Mouse (Mus musculus) spleen, adult 18-20 months (tissue): ENCODE measurements around the gene Cflar.
A peak's percentile ranks its signal among the peaks of the same experiment; 100 is the strongest.

Source experiments
- DNase-seq, 2 experiments: peaks; one replicate each; pipeline ENCODE4 v3.0.0; 2022; ENCODE audit warnings: mixed read lengths in 2 of 2

Gene Cflar

DNA sequence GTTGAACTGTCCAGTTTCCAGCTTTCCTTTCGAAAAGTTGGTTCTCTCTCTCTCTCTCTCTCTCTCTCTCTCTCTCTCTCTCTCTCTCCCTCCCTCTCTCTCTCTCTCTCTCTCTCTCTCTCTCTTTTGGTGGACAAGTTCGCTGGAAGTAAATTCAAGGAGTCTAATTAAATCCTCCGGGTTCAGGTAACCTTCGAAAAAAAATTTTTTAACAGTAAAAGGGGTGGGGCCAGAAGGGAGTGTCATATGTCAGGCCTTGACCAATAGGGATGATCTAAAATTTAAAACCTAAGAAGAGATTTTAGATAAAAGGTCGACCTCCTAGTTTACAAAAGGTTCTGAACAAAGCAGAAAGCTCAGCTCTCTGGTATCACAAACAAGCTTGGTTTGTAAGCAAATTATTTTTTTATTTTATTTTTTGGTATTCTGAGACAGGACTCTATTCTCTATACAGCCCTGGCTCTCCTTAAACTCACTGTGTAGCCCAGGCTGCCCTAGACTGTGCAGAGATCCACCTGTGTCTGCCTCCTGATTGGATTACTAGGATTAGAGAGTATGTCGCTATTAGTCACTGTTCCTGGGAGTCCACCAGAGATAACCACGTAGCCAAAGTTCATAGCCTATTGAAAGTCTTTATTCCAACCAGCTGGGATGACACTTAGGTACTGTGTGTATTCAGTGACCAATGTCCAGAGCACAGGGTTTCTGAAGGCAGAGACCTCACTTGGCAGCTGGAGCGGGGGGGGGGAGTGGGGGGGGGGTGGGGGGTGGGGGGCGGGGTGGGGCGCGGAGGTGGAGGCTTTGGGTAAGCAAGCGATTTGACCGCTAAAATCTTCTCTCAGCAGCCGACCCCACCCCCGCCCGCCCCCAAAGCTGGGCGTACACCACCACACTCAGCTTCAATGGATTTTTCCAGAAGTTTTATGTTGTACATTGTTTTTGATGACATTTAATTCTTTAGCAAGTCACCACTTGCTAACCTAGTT lies 1.1 kb downstream of the Cflar start:
- DNase-seq, result no peak

- peak; percentile 28 to 41 for DNase-seq
These were observed 2.0 kb downstream of the Cflar start for GRCm38 (mm10) chr1:58713081-58713892.

DNA sequence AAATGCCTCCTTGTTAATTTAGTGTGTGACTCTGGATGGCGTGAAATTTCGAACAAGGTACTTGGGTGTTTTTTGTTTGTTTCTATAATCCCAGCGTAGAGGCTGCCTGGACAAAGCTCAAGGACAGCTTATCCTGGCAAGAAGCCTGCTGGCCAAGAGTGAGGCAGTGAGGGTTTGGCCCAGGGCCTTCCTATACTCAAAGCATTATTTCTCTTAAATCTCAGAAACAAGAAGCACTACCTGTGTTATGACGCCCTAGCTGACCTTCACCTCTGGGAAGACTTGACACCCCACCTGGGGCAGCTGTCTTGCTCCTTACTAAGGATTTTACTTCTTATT lies 2.6 kb downstream of the Cflar start:
- DNase-seq, result no peak

DNA sequence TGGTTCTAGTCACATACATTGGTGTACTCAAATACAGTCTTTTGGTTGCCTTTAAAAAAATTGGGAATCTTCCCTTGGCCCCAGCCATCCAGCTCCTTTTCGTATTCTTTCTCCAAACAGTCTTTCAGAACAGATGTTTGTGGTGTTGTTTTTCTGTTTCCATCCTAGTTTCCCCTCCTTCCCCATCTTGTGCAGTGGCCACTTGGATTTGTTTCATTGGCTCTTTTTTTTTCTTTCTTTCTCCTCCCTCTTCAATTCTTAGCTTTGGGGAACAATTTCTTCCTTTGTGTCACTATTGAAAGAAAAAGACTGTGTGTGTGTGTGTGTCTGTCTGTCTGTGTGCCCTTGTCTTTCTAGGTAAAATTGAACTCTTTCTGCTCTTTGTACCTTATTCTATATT lies 3.1 kb downstream of the Cflar start:
- no peak for DNase-seq

GRCm38 (mm10) chr1:58715536-58715935 lies 4.2 kb downstream of the Cflar start:
- no peak for DNase-seq

GRCm38 (mm10) chr1:58716162-58716882 lies 5.0 kb downstream of the Cflar start:
- DNase-seq, result no peak

GRCm38 (mm10) chr1:58716883-58717220 lies 5.5 kb downstream of the Cflar start:
- no peak for DNase-seq

DNA sequence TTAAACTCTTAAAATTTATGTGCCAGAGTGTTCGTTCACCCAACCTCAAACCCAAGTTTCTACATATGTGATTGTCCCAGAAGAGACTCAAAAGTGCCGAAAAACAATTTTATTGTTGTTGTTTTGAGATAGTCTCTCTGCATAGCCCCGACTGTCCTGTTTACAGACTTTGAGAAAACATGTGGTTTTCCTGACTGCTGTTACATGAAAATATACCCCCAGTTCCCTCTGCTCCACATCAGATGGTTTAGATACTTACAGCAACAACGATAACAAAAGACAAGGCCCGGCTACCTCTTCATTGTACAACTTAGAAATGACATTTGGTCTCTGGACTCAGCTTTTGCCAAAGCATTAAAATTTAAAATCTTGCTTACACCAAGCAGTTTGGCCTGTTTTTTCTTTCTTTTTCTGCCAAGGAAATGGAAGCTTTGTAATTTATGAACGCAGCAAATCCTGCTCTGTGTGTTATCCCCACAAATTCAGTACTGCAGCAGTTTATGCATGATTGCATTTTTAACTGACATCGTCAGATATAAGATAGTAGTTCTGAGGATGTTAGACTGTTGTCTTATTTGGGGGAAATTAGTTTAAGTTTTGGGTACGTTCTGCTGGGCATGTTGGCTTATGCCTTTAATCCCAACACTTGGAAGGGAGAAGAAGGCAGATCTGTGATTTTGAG lies 6.4 kb downstream of the Cflar start:
- no peak for DNase-seq

GRCm38 (mm10) chr1:58719356-58719945 lies 8.1 kb downstream of the Cflar start:
- no peak for DNase-seq

GRCm38 (mm10) chr1:58720090-58720489 lies 8.8 kb downstream of the Cflar start:
- DNase-seq, result no peak

- no peak for DNase-seq
These were observed 9.7 kb downstream of the Cflar start for GRCm38 (mm10) chr1:58720988-58721387.

- DNase-seq, result no peak
These were observed 11.0 kb downstream of the Cflar start for GRCm38 (mm10) chr1:58722115-58722938.

DNA sequence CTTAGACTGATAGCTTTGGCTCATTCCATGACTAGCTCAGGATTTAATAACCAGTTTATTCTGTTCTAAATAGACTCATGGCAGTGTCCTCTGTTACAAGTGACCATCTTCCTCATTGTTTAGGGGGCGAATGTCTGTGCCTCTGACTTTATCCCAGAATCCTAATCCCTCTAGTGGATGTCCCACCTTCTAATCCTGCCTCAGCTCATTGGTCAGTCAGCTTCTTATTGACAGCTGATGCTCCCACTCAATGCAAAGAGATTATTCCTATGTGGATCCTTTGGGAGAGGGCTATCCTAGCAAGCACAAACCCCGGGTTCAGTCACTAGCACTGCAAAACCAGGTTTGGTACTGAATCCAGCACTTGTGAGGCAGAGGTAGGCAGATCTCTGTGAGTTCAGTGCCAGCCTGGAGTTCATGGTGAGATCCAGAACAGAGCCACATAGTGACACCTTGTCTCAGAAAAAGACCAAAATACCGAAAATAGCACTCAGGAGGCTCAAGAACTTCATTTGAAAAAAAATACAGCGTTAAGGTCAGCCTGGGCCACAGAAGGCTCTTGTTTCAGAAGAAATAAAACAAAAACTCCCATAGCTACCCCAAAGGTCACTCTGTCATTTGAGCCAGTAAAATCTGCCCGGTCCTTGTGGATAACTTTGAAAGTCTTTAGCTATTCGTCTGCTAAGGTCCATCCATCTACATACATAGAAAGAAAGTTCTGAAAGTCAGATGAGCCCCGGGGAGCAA lies 11.9 kb downstream of the Cflar start:
- no peak for DNase-seq

- DNase-seq, result no peak
These were observed 12.6 kb downstream of the Cflar start for GRCm38 (mm10) chr1:58723809-58724405.

GRCm38 (mm10) chr1:58724533-58724932 lies 13.2 kb downstream of the Cflar start:
- DNase-seq, result no peak

- DNase-seq, result no peak
These were observed 13.8 kb downstream of the Cflar start for GRCm38 (mm10) chr1:58725095-58725494.

GRCm38 (mm10) chr1:58725767-58726166 lies 14.5 kb downstream of the Cflar start:
- no peak for DNase-seq

GRCm38 (mm10) chr1:58727019-58727746 lies 15.9 kb downstream of the Cflar start:
- no peak for DNase-seq
